Mouse (Mus musculus): Measurements from ENCODE around the gene Ehd2.

GRCm38 (mm10) chr7:15981538-15981937 is 14.2 kb upstream of the Ehd2 start:
- TF ChIP-seq CTCF (conservative IDR thresholded peaks at IDR 0.05; ENCODE audit: insufficient read depth, insufficient read length, low read depth, low read length) (no peak), POLR2A (IDR thresholded peaks at IDR 0.05; ENCODE audit: low read depth, low read length) (no peak)
